Mouse (Mus musculus) induced T-regulatory cell, adult 2 months (primary cell): Measurements from ENCODE around the gene Ninj2.

ENCODE experiments used
- DNase-seq: peaks from one replicate; pipeline ENCODE4 v3.0.0-alpha.2; 2012; ENCODE audit warnings: low read depth

Ninj2 gene

DNA sequence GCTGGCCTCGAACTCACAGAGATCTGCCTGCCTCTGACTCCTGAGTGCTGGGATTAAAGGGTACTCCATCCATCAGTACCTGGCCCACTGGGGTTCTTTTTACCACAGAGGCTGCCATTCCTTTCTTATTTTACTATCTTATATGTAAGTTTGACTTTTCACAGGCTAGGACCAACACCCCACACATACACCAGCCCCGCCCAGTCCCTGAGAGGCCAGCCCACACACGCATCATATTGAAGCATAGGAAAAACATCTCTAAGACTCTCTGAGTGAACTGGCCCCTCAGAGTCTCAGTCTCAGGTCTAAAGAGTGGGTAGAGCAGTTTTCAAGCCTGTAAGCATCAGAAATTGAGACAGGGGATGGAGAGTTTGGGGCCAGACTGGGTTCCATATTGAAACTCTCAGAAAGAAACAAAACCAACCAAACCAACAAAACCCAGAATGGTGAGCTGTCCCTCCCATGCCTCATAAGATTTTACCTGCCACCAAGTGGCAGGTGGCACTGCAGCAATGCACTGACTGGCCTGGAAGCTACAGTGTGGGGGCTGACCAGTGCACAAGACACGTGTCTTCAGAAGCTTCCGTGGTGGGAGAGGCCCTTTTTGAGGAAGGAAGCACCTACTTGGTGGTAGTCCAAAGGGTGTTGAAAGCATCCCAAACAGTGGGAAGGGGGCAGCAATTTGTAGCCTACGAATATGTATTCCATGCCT, 86.0 kb downstream of the Ninj2 start:
- no peak for DNase-seq

DNA sequence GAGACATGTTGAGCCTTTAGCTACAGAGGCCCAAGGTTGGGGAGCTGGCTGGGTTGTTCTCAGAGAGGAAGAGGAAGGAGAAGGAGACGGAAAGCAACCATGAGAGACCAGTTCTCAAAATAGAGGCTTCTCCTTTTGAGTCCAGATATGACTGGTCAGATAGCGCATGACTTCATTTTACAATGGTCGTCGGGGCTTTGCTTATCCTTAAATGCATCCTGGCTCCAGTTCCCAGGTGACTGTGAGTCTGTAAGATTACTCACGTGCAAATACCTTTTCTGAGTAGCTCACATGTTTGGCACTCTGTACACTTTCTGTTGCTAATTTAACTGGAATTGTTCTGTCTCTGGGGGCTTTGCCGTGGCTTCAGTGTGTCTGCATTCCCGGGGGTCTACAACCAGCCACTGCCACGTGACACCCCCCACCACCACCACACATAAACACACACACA, 86.6 kb downstream of the Ninj2 start:
- no peak for DNase-seq

DNA sequence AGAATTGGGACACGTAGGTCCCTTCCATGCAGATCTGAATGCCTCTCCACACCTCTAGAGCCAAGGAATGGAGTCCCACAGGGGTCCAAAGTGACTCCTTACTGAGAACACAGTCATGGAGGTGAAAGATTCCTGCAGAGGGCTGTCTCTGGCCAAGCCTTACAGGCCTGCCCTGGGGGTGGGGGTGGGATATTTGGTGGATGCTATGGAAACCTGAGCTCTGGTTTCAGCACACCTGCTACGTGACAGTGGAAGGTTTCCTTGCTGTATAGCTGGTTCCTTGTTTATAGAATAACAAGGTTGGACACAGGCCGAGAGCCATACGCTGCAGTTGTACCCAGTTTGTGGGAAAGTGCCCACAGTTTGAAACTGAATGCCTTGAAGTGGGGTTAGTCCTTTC, 87.3 kb downstream of the Ninj2 start:
- no peak for DNase-seq

DNA sequence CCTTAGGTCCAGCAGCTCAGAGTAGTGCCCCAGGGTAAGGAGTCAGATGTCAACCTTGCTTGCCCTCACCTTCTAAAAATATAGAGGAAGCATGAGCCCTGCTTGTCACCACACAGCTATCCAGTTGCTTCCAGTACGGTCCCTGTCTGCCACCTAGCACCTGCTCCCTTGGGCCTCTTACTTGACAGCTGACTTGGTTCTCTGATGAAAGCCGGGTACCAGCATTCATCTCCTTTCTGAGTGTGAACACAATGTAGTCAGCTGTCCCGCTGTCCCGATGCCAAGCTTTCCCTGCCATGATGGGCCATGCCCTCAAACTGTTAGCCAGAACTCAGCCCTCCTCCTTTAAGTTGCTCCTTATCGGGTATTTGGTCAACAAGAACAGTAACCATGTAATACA, 89.0 kb downstream of the Ninj2 start:
- no peak for DNase-seq

DNA sequence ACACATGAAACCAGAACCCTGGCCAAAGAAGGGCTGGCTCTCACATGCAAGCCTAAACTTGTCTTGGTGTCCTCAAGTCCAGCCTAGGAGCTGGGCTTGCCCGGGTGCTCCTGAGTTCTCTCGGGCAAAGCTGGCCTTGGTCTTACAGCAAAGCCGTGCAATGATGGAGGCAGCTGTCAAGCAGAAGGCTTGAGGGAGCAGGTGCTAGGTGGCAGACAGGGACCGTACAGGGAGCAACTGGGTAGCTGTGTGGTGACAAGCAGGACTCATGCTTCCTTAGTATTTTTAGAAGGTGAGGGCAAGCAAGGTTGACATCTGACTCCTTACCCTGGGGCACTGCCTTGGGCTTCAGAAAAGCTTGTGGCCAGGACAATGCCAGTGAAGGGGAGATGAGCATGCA, 90.6 kb downstream of the Ninj2 start:
- DNase-seq = no peak

DNA sequence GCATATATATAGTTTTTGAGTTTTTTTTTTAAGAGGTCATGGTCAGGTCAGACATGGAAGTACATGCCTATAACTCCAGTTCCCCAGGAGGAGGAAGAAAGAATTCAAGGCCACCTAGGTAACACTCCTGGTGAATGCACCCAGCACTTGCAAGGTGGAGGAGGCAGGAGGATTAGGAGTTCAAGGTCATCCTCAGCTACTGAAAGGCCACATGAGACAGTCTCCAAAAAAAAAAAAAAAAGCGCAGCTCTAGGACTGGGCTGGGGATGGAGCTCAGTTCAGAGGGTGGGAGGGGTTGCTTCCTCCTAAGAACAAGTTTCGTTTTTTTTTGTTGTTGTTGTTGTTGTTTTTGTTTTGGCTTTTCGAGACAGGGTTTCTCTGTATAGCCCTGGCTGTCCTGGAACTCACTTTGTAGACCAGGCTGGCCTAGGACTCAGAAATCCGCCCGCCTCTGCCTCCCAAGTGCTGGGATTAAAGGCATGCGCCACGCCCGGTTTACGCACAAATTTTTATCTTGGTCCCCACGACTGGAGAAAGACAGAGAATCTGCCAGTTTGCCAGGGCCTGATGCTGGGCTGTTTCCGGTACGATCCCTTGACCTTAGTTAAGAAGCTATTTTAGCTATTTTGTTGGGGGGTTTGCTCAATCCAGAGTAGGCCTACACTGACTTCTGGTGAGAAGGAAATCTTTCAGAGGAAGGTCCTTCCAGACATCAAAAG, 92.0 kb downstream of the Ninj2 start:
- no peak for DNase-seq

DNA sequence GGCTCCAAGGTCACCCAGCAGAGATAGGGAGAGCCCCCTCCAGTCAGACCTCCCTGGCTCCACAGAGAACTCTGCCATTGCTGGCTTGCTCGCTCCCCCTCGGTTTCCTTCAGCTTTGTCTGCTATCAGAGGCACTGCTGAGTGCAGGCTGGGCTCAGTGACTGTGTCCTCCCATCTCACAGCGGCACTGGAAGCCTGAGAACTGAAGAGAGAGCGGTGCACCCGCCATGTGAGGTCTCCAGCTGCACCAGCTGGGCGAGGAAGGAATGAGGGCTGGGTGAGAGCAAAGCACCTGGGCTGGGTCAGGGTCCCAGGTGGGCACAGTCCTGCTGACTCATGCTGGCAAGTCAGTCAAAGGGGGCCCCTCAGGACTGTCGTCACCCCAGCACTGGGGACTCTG, 92.6 kb downstream of the Ninj2 start:
- no peak for DNase-seq

DNA sequence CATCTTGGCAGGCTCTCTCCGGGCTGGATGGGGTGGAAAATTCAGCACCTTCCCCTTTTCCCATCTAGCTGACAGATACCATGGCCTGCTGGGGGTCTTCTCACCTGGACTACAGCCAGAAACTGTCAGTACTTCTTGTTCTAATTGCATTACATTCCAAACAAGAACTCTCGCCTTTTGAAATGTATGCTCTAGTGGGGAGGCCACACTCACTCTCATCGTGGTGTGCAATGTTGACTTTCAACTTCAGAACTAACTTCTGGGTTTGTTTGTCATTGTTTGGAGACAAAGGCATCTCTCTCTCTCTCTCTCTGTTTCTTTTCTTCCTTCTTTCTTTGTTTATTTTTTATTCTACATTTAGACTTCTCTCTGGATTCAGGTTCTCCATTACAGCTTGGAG, 93.4 kb downstream of the Ninj2 start:
- DNase-seq = peak; percentile 25

DNA sequence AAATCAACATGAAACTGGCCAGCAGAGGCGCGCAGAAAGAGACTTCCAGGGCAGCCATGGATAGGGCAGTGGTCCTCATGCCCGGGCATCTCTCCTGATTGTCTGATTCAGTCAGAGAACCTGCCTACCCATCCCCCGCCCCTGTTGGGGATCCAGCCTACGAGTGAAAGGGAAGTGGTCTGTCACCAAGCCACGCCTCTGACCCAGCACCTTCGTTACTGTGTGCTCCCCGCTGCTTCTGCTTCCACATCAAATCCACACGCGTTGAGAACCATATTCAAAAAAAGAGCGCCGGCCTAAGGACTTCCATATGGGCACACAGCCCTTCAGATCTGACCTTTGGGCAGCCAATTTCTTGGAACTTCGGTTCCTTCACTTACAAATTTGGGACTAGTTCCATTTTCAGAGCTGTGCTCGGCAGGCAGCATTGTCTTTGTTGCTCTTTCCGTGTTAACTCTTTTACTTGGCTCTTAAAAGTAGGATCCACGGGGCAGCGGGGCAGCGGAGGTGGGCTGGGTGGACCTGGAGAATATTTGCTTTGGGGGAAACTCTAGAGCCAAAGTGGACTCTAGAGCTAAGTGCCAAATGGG, 94.5 kb downstream of the Ninj2 start:
- peak; percentile 92 for DNase-seq

DNA sequence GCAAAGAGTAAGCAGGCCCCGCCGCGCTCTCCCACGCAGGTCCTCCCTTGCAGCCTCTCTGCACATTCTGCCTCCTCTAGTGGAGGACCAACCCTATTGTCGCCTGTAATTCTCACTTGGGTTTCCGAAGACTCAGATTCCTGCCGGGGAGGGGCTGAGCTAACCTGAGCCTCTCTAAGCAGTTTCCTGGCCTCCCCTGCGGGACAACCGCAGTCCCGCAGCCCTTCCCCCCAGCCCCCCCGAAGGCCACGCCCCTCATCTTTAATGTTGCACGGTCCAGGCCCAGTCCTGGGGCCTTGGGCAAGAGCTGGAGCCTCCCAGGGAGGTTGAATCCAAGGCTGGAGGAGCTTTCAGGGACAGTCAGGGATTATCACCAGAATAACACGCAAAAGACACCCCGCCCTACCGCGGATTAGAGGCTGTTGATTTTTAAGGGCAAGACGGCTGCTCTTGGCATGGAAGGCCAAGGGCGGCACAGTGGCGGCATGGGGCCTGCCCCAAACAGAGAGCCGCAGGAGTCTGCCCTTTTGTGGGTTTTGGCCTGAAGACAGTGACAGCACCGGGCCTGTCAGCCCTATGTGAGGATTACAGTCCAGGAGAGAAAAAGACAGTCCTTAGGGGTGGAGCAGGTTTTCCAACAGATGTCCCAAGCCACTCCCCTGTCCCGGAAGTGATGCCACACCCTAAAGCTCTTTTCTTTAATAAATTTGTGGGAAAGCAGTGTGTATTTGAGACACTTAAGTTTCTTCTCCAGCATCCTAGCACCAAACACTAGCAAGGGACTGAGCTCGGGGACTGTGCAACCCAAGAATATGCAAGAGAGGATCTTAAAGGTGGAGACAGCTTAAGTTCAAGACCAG, 95.5 kb downstream of the Ninj2 start:
- peak; percentile 92 for DNase-seq

DNA sequence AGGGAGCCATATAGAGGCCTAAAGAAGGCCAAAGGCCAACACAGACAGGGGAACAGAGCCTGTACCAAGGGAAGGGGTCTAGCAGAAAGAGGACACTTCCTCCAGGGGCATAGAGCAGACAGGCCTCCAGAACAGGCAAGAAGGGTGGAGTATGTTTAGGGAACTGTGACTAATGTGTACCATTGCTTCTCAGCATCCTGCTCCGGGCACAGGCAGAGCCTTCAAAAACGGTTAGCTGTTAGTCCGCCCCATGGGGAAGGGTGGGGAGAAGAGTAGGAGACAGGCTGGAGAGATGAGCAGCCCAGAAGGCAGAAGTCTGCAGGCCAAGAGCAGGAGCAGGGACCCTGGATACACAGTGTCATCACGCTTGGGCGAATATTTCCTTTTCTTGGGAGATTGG, 96.1 kb downstream of the Ninj2 start:
- DNase-seq = no peak

DNA sequence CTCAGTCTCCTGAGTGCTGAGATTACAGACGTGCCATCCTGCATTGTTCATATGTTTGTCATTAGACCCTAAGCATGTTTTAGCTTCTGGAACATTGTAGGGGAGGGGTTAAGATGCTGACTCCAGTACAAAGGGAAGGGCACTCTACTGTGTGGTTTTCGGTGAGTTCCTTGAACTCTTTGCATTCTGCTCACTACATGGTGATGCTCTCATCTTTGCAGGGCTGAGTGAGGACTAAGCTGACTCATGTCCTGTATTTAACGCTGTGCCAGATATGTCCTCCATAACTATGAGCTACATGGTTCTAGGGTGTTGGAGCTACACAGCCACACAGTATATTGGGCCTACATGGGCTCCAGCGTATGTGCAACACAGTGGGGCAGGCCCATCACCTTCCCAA, 97.2 kb downstream of the Ninj2 start:
- DNase-seq = peak; percentile 71

DNA sequence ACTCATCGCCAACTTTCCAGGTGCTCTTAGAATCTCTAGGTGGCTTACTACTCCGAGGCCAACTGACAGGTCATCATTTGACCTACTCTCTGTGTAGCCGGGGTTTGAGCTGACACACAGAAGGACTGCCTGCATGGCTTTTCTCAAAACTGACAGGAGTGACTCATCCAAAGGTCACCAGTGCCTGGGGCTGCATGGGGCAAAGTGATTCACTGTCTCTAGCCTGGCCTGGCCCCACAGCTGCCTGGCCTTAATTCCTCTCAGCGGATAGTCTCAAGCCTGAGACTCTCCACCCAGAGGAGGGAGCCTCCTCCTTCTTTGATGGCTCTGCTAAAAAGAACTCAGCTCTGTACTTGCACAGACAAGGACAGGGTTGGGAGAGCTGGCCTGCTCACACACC, 97.8 kb downstream of the Ninj2 start:
- DNase-seq = peak; percentile 50

DNA sequence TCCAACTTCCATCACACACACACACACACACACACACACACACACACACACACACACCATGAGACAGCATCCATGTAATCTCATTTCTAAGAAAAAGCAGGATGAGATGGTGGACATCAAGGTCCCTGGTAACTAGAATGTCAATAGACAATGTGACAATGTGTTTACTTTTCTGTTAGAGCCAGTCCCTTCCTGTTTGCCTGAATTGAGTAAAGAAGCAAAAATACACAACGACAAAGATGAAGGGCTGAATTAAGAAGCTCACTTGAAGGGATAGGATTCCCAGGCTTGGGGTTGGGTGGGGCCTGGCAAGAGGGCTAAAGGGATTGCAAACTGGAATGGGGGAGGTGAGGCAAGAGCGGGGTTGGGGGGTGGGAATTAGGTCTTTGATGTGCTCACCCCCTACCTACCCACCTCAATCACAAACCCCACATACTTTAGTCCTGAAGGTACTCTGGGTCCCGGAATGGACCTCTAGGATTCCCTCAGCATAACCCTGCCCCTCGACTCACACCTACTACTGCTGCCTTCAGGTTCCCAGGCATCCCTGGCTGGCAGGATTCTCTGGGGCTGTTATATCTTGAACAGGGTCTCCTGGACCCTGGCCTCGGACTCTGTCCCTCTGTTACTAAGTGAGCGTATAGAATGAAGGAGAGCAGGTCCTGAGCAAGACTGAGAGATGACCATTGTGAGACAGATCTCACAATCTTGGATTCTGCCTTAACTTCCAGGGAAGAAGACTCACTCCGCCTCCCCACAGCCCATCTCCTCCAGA, 98.4 kb downstream of the Ninj2 start:
- DNase-seq = peak; percentile 45

DNA sequence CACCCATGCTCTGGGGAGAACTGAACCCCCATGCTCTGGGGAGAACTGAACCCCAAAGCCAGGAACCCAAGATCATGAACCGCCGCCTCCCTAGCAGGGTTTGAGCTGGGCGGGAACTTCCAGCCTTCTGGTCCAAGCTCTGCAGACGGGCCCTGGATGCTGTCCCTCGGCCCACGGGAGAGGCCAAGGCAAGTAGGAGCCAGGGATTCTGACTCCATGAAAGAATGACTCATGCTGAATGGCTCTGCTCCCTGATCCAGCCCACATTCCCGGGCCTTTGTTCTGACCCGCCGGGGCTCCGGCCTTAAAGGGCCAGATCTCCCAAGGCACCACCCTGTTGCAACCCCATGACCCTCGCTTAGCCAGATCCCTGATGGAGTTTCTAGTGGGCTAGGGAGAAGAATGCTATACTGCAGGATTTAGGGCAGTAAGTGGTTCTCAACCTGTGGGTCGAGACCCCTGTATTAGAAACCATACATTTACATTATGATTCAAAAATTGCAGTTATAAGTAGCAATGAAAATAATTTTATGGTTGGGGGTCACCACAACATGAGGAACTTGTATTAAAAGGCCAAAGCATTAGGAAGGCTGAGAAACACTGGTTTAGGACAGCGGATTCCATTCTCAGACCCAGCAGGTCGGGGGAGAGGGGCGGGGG, 99.2 kb downstream of the Ninj2 start:
- peak; percentile 27 for DNase-seq

DNA sequence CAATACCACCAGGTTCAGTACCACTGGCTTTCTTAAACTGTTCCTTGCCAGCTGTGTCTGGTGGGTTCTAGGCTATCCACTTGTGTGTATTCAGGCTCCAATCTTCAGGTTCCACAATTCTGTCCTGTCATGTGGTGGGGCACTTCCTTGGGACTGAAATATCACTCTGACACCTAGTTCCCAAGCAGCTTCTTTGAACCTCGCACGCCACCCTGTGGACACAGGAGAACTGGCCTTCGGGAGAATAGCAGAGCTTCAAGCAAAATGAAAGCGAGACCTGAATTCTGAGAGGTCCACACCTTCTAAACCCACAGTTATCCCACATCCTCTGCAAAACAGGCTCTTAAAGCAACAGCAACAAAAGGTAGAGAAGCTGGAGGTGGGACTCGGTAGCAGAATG, 100.0 kb downstream of the Ninj2 start:
- peak; percentile 98 for DNase-seq

DNA sequence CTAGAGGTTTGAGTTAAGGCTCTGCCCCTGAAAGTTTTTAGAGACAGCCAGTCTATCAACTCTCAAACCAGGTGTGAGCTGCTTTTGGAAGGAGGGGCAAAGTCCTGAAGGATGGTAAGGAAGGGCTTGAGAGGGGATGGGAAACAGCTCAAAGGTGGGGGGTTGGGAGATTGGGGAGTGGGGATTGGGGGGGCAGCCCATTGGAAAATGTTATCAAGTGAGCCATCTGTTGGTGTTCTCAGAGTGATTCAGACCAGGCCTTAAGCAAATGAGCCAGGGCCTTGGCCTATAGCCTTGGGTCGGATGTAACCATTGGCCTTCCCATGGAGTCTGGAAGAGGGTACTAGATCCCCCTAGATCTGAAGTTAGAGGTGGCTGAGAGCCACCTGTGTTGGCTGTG, 100.6 kb downstream of the Ninj2 start:
- DNase-seq = no peak

DNA sequence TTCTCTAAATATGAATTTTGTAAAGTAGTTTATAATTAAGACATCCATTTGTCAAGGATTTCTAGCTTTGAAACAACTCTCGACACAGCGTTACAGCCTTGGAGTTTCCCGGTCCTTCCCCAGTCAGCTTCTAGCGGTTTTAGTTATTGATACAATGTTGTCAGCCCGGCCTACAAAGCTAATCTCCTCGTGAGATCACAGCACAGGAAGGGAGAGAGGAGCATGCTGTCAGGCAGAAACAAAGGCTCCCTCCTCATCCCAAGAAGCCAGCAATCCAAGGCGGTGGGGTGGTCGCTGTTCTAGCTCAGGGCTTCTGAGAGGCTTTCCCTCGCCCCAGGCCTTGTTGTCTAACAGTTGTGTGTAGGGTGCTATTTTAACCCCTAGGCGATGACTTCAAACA, 101.2 kb downstream of the Ninj2 start:
- peak; percentile 82 for DNase-seq

DNA sequence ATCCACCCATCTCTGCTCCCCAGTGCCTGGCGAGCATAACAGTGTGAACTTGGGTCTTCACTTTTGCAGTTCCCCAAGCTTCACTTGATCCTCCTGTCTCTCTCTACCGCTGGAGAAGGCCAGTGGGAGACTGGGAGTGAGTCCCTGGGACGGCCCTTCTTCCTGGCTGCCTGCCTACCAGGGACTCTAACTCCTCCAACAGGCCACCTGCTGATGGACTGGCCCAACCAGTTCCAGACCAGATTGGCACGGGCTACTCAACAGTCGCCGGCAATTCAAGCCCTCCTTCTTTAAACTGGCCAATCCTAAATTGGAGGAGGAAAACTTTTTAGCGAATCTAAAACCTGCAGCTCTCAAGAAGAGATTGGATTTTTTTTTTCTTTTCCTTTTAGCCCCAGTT, 101.8 kb downstream of the Ninj2 start:
- no peak for DNase-seq

DNA sequence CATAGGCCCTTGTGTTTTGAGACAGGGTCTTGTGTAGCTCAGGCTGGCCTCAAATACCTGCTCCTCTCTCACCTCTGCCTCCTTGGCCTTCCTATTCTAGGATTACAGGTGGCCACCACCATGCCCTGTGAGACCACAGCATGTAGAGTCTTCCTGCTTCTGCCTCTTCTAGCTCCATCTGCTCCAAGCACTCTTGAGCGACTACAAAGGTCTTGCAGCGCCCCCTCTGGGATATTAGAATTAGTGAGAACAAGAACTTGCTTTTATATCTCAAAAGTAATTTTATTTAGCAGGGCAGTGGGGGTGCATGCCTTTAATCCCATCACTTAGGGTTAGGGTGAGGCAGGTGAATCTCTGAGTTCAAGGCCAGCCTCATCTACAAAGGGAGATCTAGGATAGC, 103.7 kb downstream of the Ninj2 start:
- peak; percentile 91 for DNase-seq

DNA sequence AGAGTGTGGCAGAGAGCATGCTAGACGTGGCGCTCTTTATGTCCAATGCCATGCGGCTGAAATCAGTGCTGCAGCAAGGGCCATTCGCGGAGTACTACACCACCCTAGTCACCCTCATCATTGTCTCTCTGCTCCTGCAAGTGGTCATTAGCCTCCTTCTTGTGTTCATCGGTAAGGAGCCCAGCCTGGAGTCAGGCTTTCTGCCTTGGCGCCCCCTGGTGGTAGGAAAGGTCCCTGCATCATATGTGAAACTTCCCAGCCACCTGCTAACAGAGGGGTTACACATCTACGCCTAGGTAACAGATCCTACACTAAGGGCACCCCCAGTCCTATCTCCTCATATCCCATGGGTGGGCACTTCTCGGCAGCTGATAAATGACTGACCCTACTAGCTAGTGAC, 104.8 kb downstream of the Ninj2 start:
- peak; percentile 90 for DNase-seq
